Mouse (Mus musculus) liver, adult (tissue): ENCODE measurements around the gene Sbp.
"Not testable (repeated sequence)": the region's sequence is repeated elsewhere in the genome, so short reads cannot be mapped to it uniquely, and the experiment has no call there.

Experiments
- GATA4 ChIP-seq: IDR thresholded peaks from 2 replicates; pipeline ENCODE4 v1.6.1; 2014; ENCODE audit warnings: mild to moderate bottlenecking, low read length; ENCODE audit not compliant: insufficient replicate concordance

Sbp gene

GRCm38 (mm10) chr17:23941372-23941771, at the start of gene Sbp:
Gene Sbp (plus strand): TSS chr17:23941672.
- no peak for TF ChIP-seq GATA4

DNA sequence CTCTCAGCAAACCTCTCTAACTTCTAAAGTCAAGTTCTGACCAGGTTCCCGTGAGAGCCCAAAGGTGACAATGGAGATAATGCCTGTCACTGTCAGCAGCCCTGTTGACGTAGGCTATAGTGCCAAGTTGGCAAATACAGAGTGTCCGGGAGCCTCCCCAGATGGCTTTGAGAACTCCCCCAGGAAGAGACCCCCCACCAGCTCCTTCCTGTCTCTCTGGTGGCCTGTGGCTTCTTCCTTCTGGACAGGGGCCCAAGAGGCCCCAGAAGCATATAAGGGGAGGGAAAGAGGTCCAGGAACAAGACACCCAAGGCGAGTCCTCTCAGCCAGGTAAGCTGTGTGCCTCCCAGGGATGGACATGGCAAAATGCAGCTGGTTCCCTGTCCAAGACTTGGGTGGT, 24.3 kb upstream of the Sbp start, which contains the start of gene Dcpp3:
TSS of gene Dcpp3 (plus strand) at position 301 of the 400 bp plus-strand sequence.
- TF ChIP-seq GATA4: not testable (repeated sequence)

GRCm38 (mm10) chr17:23924531-23925007, 16.9 kb upstream of the Sbp start:
- TF ChIP-seq GATA4: peak; percentile 10; the same call in 1 of the 2 replicates

- TF ChIP-seq GATA4: no peak
Observed at GRCm38 (mm10) chr17:23925090-23925493, 16.4 kb upstream of the Sbp start.

DNA sequence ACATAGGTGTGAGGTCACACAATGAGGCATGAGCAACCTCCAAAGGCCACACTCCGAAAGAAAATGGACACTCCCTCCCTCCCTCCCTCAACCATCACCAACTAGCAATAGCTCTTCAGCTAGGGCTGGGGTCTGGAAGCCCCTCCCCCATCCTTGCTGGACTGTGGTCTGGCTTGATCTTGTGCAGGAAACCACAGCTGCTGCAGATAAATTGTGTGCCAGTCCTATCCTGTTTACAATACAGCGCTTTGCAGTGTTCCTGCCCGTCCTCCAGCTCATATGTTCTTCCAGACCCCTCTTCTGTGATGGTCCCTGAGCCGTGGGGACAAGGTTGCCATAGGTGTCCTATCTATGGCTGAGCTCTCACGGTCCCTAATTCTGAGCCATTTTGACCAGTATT, 10.3 kb upstream of the Sbp start:
- no peak for TF ChIP-seq GATA4

- TF ChIP-seq GATA4: no peak
Observed at GRCm38 (mm10) chr17:23949068-23949467, 7.6 kb downstream of the Sbp start.

DNA sequence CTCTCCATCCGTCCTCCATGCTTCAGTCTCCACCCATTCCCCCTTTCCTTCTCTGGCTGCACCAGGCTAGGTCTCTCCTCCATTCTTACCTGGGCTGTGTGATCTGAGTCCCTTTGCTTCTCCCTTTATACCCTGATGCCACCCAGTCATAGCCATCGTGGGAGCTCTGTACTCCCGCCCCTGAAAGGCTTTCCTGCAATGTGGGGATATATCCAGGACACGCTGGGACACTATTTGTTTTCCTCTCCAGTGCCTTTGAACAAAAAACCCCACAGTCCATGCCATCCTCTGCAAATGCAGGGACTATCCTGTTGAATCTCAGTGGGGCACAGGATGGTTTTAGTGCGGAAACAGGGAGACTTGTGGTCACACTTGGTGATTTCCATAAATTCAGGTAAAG, 13.7 kb downstream of the Sbp start, which contains the start of gene Sbpl:
TSS of gene Sbpl (minus strand) at position 101 of the 400 bp plus-strand sequence.
- no peak for TF ChIP-seq GATA4

GRCm38 (mm10) chr17:23960084-23960738, 18.7 kb downstream of the Sbp start:
- TF ChIP-seq GATA4: no peak

- no peak for TF ChIP-seq GATA4
Observed at GRCm38 (mm10) chr17:23961573-23962122, 20.2 kb downstream of the Sbp start.

GRCm38 (mm10) chr17:23965805-23966425, 24.4 kb downstream of the Sbp start:
- no peak for TF ChIP-seq GATA4

- no peak for TF ChIP-seq GATA4
Observed at GRCm38 (mm10) chr17:23966658-23967401, 25.4 kb downstream of the Sbp start.

GRCm38 (mm10) chr17:23968780-23969179, 27.3 kb downstream of the Sbp start:
- no peak for TF ChIP-seq GATA4

GRCm38 (mm10) chr17:23969231-23969630, 27.8 kb downstream of the Sbp start:
- TF ChIP-seq GATA4: no peak

DNA sequence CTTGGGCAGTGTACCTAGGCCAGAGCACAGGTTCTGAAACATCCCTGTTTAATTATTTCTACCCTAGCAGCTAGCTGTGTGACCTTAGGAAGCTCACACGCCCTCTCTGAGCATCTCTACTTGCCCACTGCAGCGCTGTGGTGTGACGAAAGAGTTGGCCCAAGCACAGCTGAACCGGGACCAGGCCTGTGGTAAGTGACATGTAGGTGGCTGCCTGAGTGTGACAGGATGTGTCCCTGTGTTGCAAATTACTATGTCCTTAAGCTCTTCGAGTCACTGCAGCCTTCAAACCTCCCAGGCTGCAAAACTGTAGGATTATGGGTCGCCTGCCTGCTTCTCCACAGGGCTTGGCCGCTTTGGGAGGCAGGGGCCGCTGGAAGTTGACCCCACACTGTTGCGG, 29.8 kb downstream of the Sbp start:
- TF ChIP-seq GATA4: no peak

- TF ChIP-seq GATA4: no peak
Observed at GRCm38 (mm10) chr17:23976665-23977064, 35.2 kb downstream of the Sbp start.
